Mouse (Mus musculus) megakaryocyte, embryonic 14.5 days (primary cell): ENCODE results near the gene Atrip.

Experiments
- FLI1 ChIP-seq: IDR thresholded peaks from 2 replicates; pipeline ENCODE4 v1.6.1; 2012; ENCODE audit warnings: low read length, inconsistent platforms, mixed read lengths
- GATA1 ChIP-seq: IDR thresholded peaks from 3 replicates; pipeline ENCODE4 v1.6.1; 2012; ENCODE audit warnings: mixed read lengths, low read length, inconsistent platforms, borderline replicate concordance

DNA sequence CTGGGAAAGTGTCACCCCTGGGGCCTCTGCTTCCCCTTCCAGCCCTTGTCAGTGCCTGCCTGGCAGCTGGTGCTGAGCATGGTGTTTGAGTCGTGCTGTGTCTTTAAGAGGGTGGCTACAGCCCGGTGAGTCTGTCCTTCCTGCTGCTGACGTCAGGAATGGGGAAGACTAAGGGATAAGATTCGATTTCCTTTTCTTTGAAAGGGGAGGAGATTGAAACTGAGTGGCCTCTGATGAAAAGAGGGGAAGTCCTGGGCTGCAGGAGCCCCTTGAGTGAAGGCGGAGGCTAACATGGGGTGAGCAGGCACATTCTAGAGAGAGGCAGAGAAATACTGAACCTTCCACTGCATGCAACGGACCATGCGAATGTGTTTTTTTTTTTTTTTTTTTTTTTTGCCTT, 19.2 kb downstream of the Atrip start:
- no peak for TF ChIP-seq GATA1
- no peak for TF ChIP-seq FLI1
